Mouse (Mus musculus) testis, adult 2 months (tissue): Measurements from ENCODE around the gene Tmed10. TPM values are rescaled to one million over a fixed set of nuclear protein-coding genes. Genes with fewer than 3 reads are reported as not detected.

Source experiments
- H3K27ac ChIP-seq: fragments of 200-500 bp; 2 replicates; pipeline ENCODE4 v1.5.1; 2012; ENCODE audit warnings: low read depth, low read length; ENCODE audit not compliant: control insufficient read depth, insufficient read depth
- H3K27me3 ChIP-seq: fragments of 200-500 bp; 2 replicates; pipeline ENCODE4 v1.6.1; 2012; ENCODE audit warnings: mild to moderate bottlenecking, low read length, moderate library complexity; ENCODE audit not compliant: control insufficient read depth, insufficient read depth
- H3K36me3 ChIP-seq: fragments of 200-500 bp; 2 replicates; pipeline ENCODE4 v1.6.1; 2012; ENCODE audit warnings: mild to moderate bottlenecking, low read length; ENCODE audit not compliant: control insufficient read depth, insufficient read depth
- H3K4me1 ChIP-seq: fragments of 200-500 bp; 2 replicates; pipeline ENCODE4 v1.6.1; 2012; ENCODE audit warnings: low read length; ENCODE audit not compliant: control insufficient read depth, insufficient read depth
- H3K4me3 ChIP-seq: fragments of 200-500 bp; 2 replicates; pipeline ENCODE4 v1.5.1; 2012; ENCODE audit warnings: low read depth, mild to moderate bottlenecking, low read length, moderate library complexity, mixed read lengths; ENCODE audit not compliant: control insufficient read depth
- CTCF ChIP-seq: fragments of 200-500 bp; IDR thresholded peaks from 2 replicates; pipeline ENCODE4 v1.5.1; 2012; ENCODE audit warnings: low read depth, mild to moderate bottlenecking, inconsistent platforms, low read length, moderate library complexity; ENCODE audit not compliant: control insufficient read depth, insufficient read depth, insufficient replicate concordance
- POLR2A ChIP-seq: fragments of 200-500 bp; IDR thresholded peaks from 2 replicates; pipeline ENCODE4 v1.6.1; 2012; ENCODE audit warnings: low read depth, mild to moderate bottlenecking, inconsistent platforms, low read length, moderate library complexity; ENCODE audit not compliant: control insufficient read depth
- polyA plus RNA-seq: library from polyadenylated mRNA; depleted of rRNA; stranded (reverse); fragments of >200 nt; gene quantifications from 2 replicates; pipeline ENCODE4 v1.2.3, GENCODE M21; 2012; rRNA removed

Tmed10 gene
- polyA plus RNA-seq, 1 experiment = 86.0 TPM

GRCm38 (mm10) chr12:85292906-85293305 is 81.7 kb downstream of the Tmed10 start:
- H3K4me3 ChIP-seq = peak overlapping the region; percentile 75; the same call in 1 of the 2 replicates
- no peak overlapping the region for H3K27ac ChIP-seq
- TF ChIP-seq CTCF (no peak), POLR2A (no peak)
- H3K36me3 ChIP-seq = peaks cover 2% of the 10 kb centered on the region
- H3K27me3 ChIP-seq = no peaks in the 10 kb centered on the region
- peaks cover 19% of the 10 kb centered on the region for H3K4me1 ChIP-seq

GRCm38 (mm10) chr12:85292288-85292687 is 82.4 kb downstream of the Tmed10 start:
- H3K27ac ChIP-seq = no peak overlapping the region
- H3K4me3 ChIP-seq = peak overlapping the region; percentile 75
- peaks cover 2% of the 10 kb centered on the region for H3K36me3 ChIP-seq
- TF ChIP-seq POLR2A (no peak), CTCF (no peak)
- peaks cover 19% of the 10 kb centered on the region for H3K4me1 ChIP-seq
- no peaks in the 10 kb centered on the region for H3K27me3 ChIP-seq

- Histone ChIP-seq H3K4me3 (peak overlapping the region; percentile 78), H3K36me3 (peaks cover 2% of the 10 kb centered on the region), H3K27ac (no peak overlapping the region), H3K4me1 (peaks cover 19% of the 10 kb centered on the region), H3K27me3 (no peaks in the 10 kb centered on the region)
- TF ChIP-seq POLR2A (no peak), CTCF (no peak)
These were observed 83.1 kb downstream of the Tmed10 start for GRCm38 (mm10) chr12:85291541-85291940.

- Histone ChIP-seq H3K4me1 (peaks cover 19% of the 10 kb centered on the region), H3K36me3 (peaks cover 2% of the 10 kb centered on the region), H3K27me3 (no peaks in the 10 kb centered on the region), H3K4me3 (peak overlapping the region; percentile 95), H3K27ac (peak overlapping the region; percentile 17)
- TF ChIP-seq POLR2A = no peak
- no peak for TF ChIP-seq CTCF
These were observed 84.0 kb downstream of the Tmed10 start for GRCm38 (mm10) chr12:85290633-85291032.

Other genes starting within 250 kb of the Tmed10 start
- 0.04 and 0.05 TPM in 2 replicates for gene Rps6kl1, start 223.6 kb downstream of the Tmed10 start, polyA plus RNA-seq
- 2.3 and 3.6 TPM in 2 replicates for gene Pgf, start 197.1 kb downstream of the Tmed10 start, polyA plus RNA-seq
- 52.6 and 54.0 TPM in 2 replicates for gene Eif2b2, start 155.4 kb downstream of the Tmed10 start, polyA plus RNA-seq
- gene Mlh3, start 104.2 kb downstream of the Tmed10 start, polyA plus RNA-seq = 11.1 and 13.1 TPM in 2 replicates
- 187 and 199 TPM in 2 replicates for gene Acyp1, start 86.4 kb downstream of the Tmed10 start, polyA plus RNA-seq
- gene Zc2hc1c, start 86.3 kb downstream of the Tmed10 start, polyA plus RNA-seq = 11.6 and 13.7 TPM in 2 replicates
- gene Nek9, start 35.5 kb downstream of the Tmed10 start, polyA plus RNA-seq = 18.2 and 20.3 TPM in 2 replicates
- 0.63 and 1.2 TPM in 2 replicates for gene Fos, start 99.0 kb upstream of the Tmed10 start, polyA plus RNA-seq
- 0.81 and 0.91 TPM in 2 replicates for gene Jdp2, start 224.2 kb upstream of the Tmed10 start, polyA plus RNA-seq